Mouse (Mus musculus): ENCODE results near the gene Psg23. TPM values are rescaled to one million over a fixed set of nuclear protein-coding genes. Genes with fewer than 3 reads are reported as not detected.
"Not testable (repeated sequence)": the region's sequence is repeated elsewhere in the genome, so short reads cannot be mapped to it uniquely, and the experiment has no call there.

The Psg23 gene
- polyA plus RNA-seq (2015; fragmentation: Nextera tagmentation; extraction: Ambion mirVana) = not detected in 2 replicates

DNA sequence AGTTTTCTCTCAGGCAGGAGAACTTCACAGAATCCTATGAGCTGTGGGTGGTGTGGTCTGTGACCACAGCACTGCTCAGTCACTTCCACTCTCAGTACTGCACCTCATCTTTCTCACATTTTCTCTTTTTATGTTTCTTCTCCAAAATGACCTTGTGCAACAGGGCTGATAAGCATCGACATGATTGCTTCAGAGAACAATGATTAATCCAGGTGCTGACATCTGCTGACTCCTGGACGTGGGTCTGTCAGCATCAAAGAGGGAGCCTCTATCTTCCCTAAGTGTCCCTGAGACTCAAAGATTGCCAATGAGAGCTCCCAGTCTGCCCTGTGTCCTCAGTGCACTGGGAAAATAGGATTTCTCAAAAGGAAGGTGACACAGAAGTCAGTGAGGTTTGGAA, at the start of gene Psg23:
Psg23 (minus strand) TSS at position 101 of the 400 bp plus-strand sequence.
- H3K9me3 ChIP-seq (replicated peaks); H3K27me3 ChIP-seq (replicated peaks); H3K36me3 ChIP-seq; H3K27ac ChIP-seq (replicated peaks); H3K9ac ChIP-seq (replicated peaks); H3K4me2 ChIP-seq; H3K4me1 ChIP-seq; ATAC-seq (ENCODE audit: low FRiP score); H3K4me3 ChIP-seq (replicated peaks): not testable (repeated sequence)
- WGBS = 84% methylated on average over 2 of the region's 2 CpGs

- H3K4me3 ChIP-seq (replicated peaks); H3K4me1 ChIP-seq; ATAC-seq (ENCODE audit: low FRiP score); H3K9me3 ChIP-seq (replicated peaks); H3K4me2 ChIP-seq; H3K27ac ChIP-seq (replicated peaks); H3K27me3 ChIP-seq (replicated peaks); H3K36me3 ChIP-seq; H3K9ac ChIP-seq (replicated peaks): not testable (repeated sequence)
- 68% methylated on average over 2 of the region's 2 CpGs for WGBS
Measured at GRCm38 (mm10) chr7:18656625-18657024, 40.3 kb upstream of the Psg23 start, which contains the start of gene Psg21. Psg21 (minus strand) TSS chr7:18656725.

- H3K4me1 ChIP-seq; H3K9me3 ChIP-seq (replicated peaks); H3K4me3 ChIP-seq (replicated peaks); H3K9ac ChIP-seq (replicated peaks); H3K27me3 ChIP-seq (replicated peaks); ATAC-seq (ENCODE audit: low FRiP score); H3K4me2 ChIP-seq; H3K27ac ChIP-seq (replicated peaks); H3K36me3 ChIP-seq: not testable (repeated sequence)
- 86% methylated on average over 8 of the region's 8 CpGs for WGBS
Measured at GRCm38 (mm10) chr7:18626921-18627320, 10.6 kb upstream of the Psg23 start.

- Histone ChIP-seq H3K36me3 (no peaks in the 10 kb centered on the region), H3K4me3 (replicated peaks) (no peak within 1 kb of the TSS), H3K27ac (replicated peaks) (no peak within 1 kb of the TSS), H3K27me3 (replicated peaks) (no peaks in the 10 kb centered on the region), H3K9ac (replicated peaks) (no peak within 1 kb of the TSS), H3K4me1 (no peaks in the 10 kb centered on the region), H3K9me3 (replicated peaks) (0 out of 2 replicates have a peak, but pooled peaks cover 5% of the 10 kb centered on the region), H3K4me2 (no peak within 1 kb of the TSS)
- ATAC-seq (ENCODE audit: low FRiP score) = no peak
- 88% methylated on average over 3 of the region's 3 CpGs for WGBS
Measured at GRCm38 (mm10) chr7:18567205-18567604, 49.1 kb downstream of the Psg23 start, which contains the start of gene Psg27. Psg27 (minus strand) TSS chr7:18567305.

DNA sequence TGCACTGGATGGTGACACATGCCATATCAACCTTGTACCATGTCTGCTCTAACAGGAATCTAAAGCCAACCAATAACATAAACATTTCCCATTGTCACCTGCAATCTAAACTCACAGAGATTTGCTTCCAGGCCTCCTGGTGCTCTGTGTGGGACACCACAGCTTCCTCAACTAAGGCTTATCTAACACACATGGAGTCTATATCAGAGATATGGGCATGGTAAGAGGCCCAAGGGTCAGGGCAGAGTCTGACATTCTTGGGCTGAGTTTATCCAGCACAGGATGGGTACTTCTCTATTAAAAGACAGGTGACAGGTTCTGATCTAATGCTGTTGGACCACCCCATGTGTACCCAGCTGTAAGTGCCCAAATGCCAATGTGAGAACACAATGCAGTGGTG, 56.5 kb downstream of the Psg23 start:
- no peaks in the 10 kb centered on the region for H3K27me3 ChIP-seq (replicated peaks)
- no peak overlapping the region for H3K9ac ChIP-seq (replicated peaks)
- H3K4me2 ChIP-seq = no peak overlapping the region
- no peaks in the 10 kb centered on the region for H3K9me3 ChIP-seq (replicated peaks)
- H3K4me3 ChIP-seq (replicated peaks) = no peak overlapping the region
- H3K36me3 ChIP-seq = no peaks in the 10 kb centered on the region
- ATAC-seq (ENCODE audit: low FRiP score) = no peak
- no peak overlapping the region for H3K27ac ChIP-seq (replicated peaks)
- no peaks in the 10 kb centered on the region for H3K4me1 ChIP-seq

Other genes starting within 250 kb of the Psg23 start
- not detected in 2 replicates for gene Psg28, start 184.5 kb downstream of the Psg23 start, polyA plus RNA-seq (2015; fragmentation: Nextera tagmentation; extraction: Ambion mirVana)
- gene Psg26, start 132.3 kb downstream of the Psg23 start, polyA plus RNA-seq (2015; fragmentation: Nextera tagmentation; extraction: Ambion mirVana) = not detected in 2 replicates
- gene Psg25, start 84.2 kb downstream of the Psg23 start, polyA plus RNA-seq (2015; fragmentation: Nextera tagmentation; extraction: Ambion mirVana) = not detected in 2 replicates
- gene Psg27, start 49.2 kb downstream of the Psg23 start, polyA plus RNA-seq (2015; fragmentation: Nextera tagmentation; extraction: Ambion mirVana) = not detected in 2 replicates
- gene Psg21, start 40.2 kb upstream of the Psg23 start, polyA plus RNA-seq (2015; fragmentation: Nextera tagmentation; extraction: Ambion mirVana) = not detected in 2 replicates
- not detected in 2 replicates for gene Psg20, start 69.7 kb upstream of the Psg23 start, polyA plus RNA-seq (2015; fragmentation: Nextera tagmentation; extraction: Ambion mirVana)
- not detected in 2 replicates for gene Psg22, start 101.6 kb upstream of the Psg23 start, polyA plus RNA-seq (2015; fragmentation: Nextera tagmentation; extraction: Ambion mirVana)
- gene Psg19, start 182.0 kb upstream of the Psg23 start, polyA plus RNA-seq (2015; fragmentation: Nextera tagmentation; extraction: Ambion mirVana) = not detected in 2 replicates
- 0.14 TPM in 1 of 2 replicates, not detected in the other for gene Psg17, start 205.1 kb upstream of the Psg23 start, polyA plus RNA-seq (2015; fragmentation: Nextera tagmentation; extraction: Ambion mirVana)
- 0.51 and 0.70 TPM in 2 replicates for gene Mill2, start 223.5 kb upstream of the Psg23 start, polyA plus RNA-seq (2015; fragmentation: Nextera tagmentation; extraction: Ambion mirVana)